Mouse (Mus musculus): ENCODE data around the gene Kif6. TPM values are rescaled to one million over a fixed set of nuclear protein-coding genes. Genes with fewer than 3 reads are reported as not detected.

Gene Kif6
- polyA plus RNA-seq, 1 experiment from 2014 or later = 1.9 TPM

GRCm38 (mm10) chr17:49902613-49903012 lies 287.7 kb downstream of the Kif6 start:
- Histone ChIP-seq H3K27me3 (ENCODE audit: control insufficient read depth, insufficient read depth, low read length) (peaks cover 17% of the 10 kb centered on the region; the same call in 1 of the 2 replicates), H3K4me3 (ENCODE audit: control insufficient read depth in 1 of 2, insufficient read depth in 1 of 2, low read depth in 1 of 2, low read length in 2 of 2) (no peak overlapping the region), H3K9me3 (ENCODE audit: control insufficient read depth, low read length) (no peaks in the 10 kb centered on the region), H3K4me2 (ENCODE audit: low read length) (no peak overlapping the region), H3K36me3 (ENCODE audit: control insufficient read depth, insufficient read depth, low read length) (no peaks in the 10 kb centered on the region), H3K4me1 (ENCODE audit: control insufficient read depth in 2 of 2, insufficient read depth in 2 of 2, low read length in 2 of 2) (peaks cover 4 to 6% of the 10 kb centered on the region in 2 experiments; a peak in 1 of 4 replicates), H3K27ac (replicated peaks in 1 of 2; ENCODE audit: control insufficient read depth in 1 of 2, insufficient read depth in 1 of 2, low read depth in 2 of 2, low read length in 2 of 2) (no peak overlapping the region), H3K9ac (ENCODE audit: low read length) (no peak overlapping the region)
- no peak for ATAC-seq (ENCODE audit: insufficient number of reproducible peaks, insufficient read depth, low FRiP score, low read depth)
- 86% methylated on average over 7 of the region's 7 CpGs for WGBS

- no peaks in the 10 kb centered on the region for H3K4me1 ChIP-seq (ENCODE audit: control insufficient read depth in 2 of 2, insufficient read depth in 2 of 2, low read length in 2 of 2)
- no peak overlapping the region for H3K4me3 ChIP-seq (ENCODE audit: control insufficient read depth in 1 of 2, insufficient read depth in 1 of 2, low read depth in 1 of 2, low read length in 2 of 2)
- 0 out of 2 replicates have a peak, but pooled peaks cover 4% of the 10 kb centered on the region for H3K27me3 ChIP-seq (ENCODE audit: control insufficient read depth, insufficient read depth, low read length)
- WGBS = 69% methylated on average over 4 of the region's 4 CpGs
- H3K27ac ChIP-seq (replicated peaks in 1 of 2; ENCODE audit: control insufficient read depth in 1 of 2, insufficient read depth in 1 of 2, low read depth in 2 of 2, low read length in 2 of 2) = no peak overlapping the region
- H3K9ac ChIP-seq (ENCODE audit: low read length) = no peak overlapping the region
- no peaks in the 10 kb centered on the region for H3K9me3 ChIP-seq (ENCODE audit: control insufficient read depth, low read length)
- no peak overlapping the region for H3K4me2 ChIP-seq (ENCODE audit: low read length)
- ATAC-seq (ENCODE audit: insufficient number of reproducible peaks, insufficient read depth, low FRiP score, low read depth) = no peak
- no peaks in the 10 kb centered on the region for H3K36me3 ChIP-seq (ENCODE audit: control insufficient read depth, insufficient read depth, low read length)
Observed at GRCm38 (mm10) chr17:49923429-49923828, 308.5 kb downstream of the Kif6 start.

GRCm38 (mm10) chr17:49927611-49928010 lies 312.7 kb downstream of the Kif6 start:
- Histone ChIP-seq H3K36me3 (ENCODE audit: control insufficient read depth, insufficient read depth, low read length) (no peaks in the 10 kb centered on the region), H3K4me1 (ENCODE audit: control insufficient read depth in 2 of 2, insufficient read depth in 2 of 2, low read length in 2 of 2) (no peaks in the 10 kb centered on the region), H3K4me3 (ENCODE audit: control insufficient read depth in 1 of 2, insufficient read depth in 1 of 2, low read depth in 1 of 2, low read length in 2 of 2) (no peak overlapping the region), H3K9me3 (ENCODE audit: control insufficient read depth, low read length) (no peaks in the 10 kb centered on the region), H3K9ac (ENCODE audit: low read length) (no peak overlapping the region), H3K27me3 (ENCODE audit: control insufficient read depth, insufficient read depth, low read length) (peaks cover 8% of the 10 kb centered on the region), H3K4me2 (ENCODE audit: low read length) (no peak overlapping the region), H3K27ac (replicated peaks in 1 of 2; ENCODE audit: control insufficient read depth in 1 of 2, insufficient read depth in 1 of 2, low read depth in 2 of 2, low read length in 2 of 2) (no peak overlapping the region)
- ATAC-seq (ENCODE audit: insufficient number of reproducible peaks, insufficient read depth, low FRiP score, low read depth) = no peak
- 83% methylated on average over 2 of the region's 2 CpGs for WGBS

- WGBS = 49% methylated on average over 3 of the region's 3 CpGs
- Histone ChIP-seq H3K9me3 (ENCODE audit: control insufficient read depth, low read length) (no peaks in the 10 kb centered on the region), H3K9ac (ENCODE audit: low read length) (no peak overlapping the region), H3K27me3 (ENCODE audit: control insufficient read depth, insufficient read depth, low read length) (peaks cover 31% of the 10 kb centered on the region), H3K27ac (replicated peaks in 1 of 2; ENCODE audit: control insufficient read depth in 1 of 2, insufficient read depth in 1 of 2, low read depth in 2 of 2, low read length in 2 of 2) (no peak overlapping the region), H3K4me2 (ENCODE audit: low read length) (no peak overlapping the region), H3K4me1 (ENCODE audit: control insufficient read depth in 2 of 2, insufficient read depth in 2 of 2, low read length in 2 of 2) (no peaks in the 10 kb centered on the region), H3K36me3 (ENCODE audit: control insufficient read depth, insufficient read depth, low read length) (no peaks in the 10 kb centered on the region), H3K4me3 (ENCODE audit: control insufficient read depth in 1 of 2, insufficient read depth in 1 of 2, low read depth in 1 of 2, low read length in 2 of 2) (no peak overlapping the region)
- no peak for ATAC-seq (ENCODE audit: insufficient number of reproducible peaks, insufficient read depth, low FRiP score, low read depth)
Observed at GRCm38 (mm10) chr17:49933806-49934205, 318.9 kb downstream of the Kif6 start.

GRCm38 (mm10) chr17:49934586-49934985 lies 319.6 kb downstream of the Kif6 start:
- ATAC-seq (ENCODE audit: insufficient number of reproducible peaks, insufficient read depth, low FRiP score, low read depth) = no peak

GRCm38 (mm10) chr17:49935602-49936205 lies 320.8 kb downstream of the Kif6 start:
- Histone ChIP-seq H3K9ac (ENCODE audit: low read length) (no peak overlapping the region), H3K4me1 (ENCODE audit: control insufficient read depth in 2 of 2, insufficient read depth in 2 of 2, low read length in 2 of 2) (no peaks in the 10 kb centered on the region), H3K4me3 (ENCODE audit: control insufficient read depth in 1 of 2, insufficient read depth in 1 of 2, low read depth in 1 of 2, low read length in 2 of 2) (no peak overlapping the region), H3K4me2 (ENCODE audit: low read length) (no peak overlapping the region), H3K9me3 (ENCODE audit: control insufficient read depth, low read length) (no peaks in the 10 kb centered on the region), H3K27me3 (ENCODE audit: control insufficient read depth, insufficient read depth, low read length) (peaks cover 31% of the 10 kb centered on the region), H3K27ac (replicated peaks in 1 of 2; ENCODE audit: control insufficient read depth in 1 of 2, insufficient read depth in 1 of 2, low read depth in 2 of 2, low read length in 2 of 2) (no peak overlapping the region), H3K36me3 (ENCODE audit: control insufficient read depth, insufficient read depth, low read length) (no peaks in the 10 kb centered on the region)
- 3% methylated on average over 4 of the region's 4 CpGs for WGBS
- no peak for ATAC-seq (ENCODE audit: insufficient number of reproducible peaks, insufficient read depth, low FRiP score, low read depth)

More at GRCm38 (mm10) chr17:49934586-49934985, 319.6 kb downstream of the Kif6 start:
- H3K27ac ChIP-seq (replicated peaks in 1 of 2; ENCODE audit: control insufficient read depth in 1 of 2, insufficient read depth in 1 of 2, low read depth in 2 of 2, low read length in 2 of 2) = no peak overlapping the region
- no peak overlapping the region for H3K4me3 ChIP-seq (ENCODE audit: control insufficient read depth in 1 of 2, insufficient read depth in 1 of 2, low read depth in 1 of 2, low read length in 2 of 2)
- peaks cover 31% of the 10 kb centered on the region for H3K27me3 ChIP-seq (ENCODE audit: control insufficient read depth, insufficient read depth, low read length)
- 12% methylated on average over 4 of the region's 4 CpGs for WGBS
- no peaks in the 10 kb centered on the region for H3K36me3 ChIP-seq (ENCODE audit: control insufficient read depth, insufficient read depth, low read length)
- H3K4me1 ChIP-seq (ENCODE audit: control insufficient read depth in 2 of 2, insufficient read depth in 2 of 2, low read length in 2 of 2) = no peaks in the 10 kb centered on the region
- no peak overlapping the region for H3K4me2 ChIP-seq (ENCODE audit: low read length)
- no peaks in the 10 kb centered on the region for H3K9me3 ChIP-seq (ENCODE audit: control insufficient read depth, low read length)
- H3K9ac ChIP-seq (ENCODE audit: low read length) = no peak overlapping the region

GRCm38 (mm10) chr17:49936214-49936613 lies 321.3 kb downstream of the Kif6 start:
- Histone ChIP-seq H3K4me2 (ENCODE audit: low read length) (no peak overlapping the region), H3K4me1 (ENCODE audit: control insufficient read depth in 2 of 2, insufficient read depth in 2 of 2, low read length in 2 of 2) (no peaks in the 10 kb centered on the region), H3K9ac (ENCODE audit: low read length) (no peak overlapping the region), H3K9me3 (ENCODE audit: control insufficient read depth, low read length) (no peaks in the 10 kb centered on the region), H3K36me3 (ENCODE audit: control insufficient read depth, insufficient read depth, low read length) (no peaks in the 10 kb centered on the region), H3K27ac (replicated peaks in 1 of 2; ENCODE audit: control insufficient read depth in 1 of 2, insufficient read depth in 1 of 2, low read depth in 2 of 2, low read length in 2 of 2) (no peak overlapping the region), H3K4me3 (ENCODE audit: control insufficient read depth in 1 of 2, insufficient read depth in 1 of 2, low read depth in 1 of 2, low read length in 2 of 2) (no peak overlapping the region), H3K27me3 (ENCODE audit: control insufficient read depth, insufficient read depth, low read length) (peaks cover 31% of the 10 kb centered on the region)
- WGBS = 37% methylated on average over 2 of the region's 2 CpGs
- ATAC-seq (ENCODE audit: insufficient number of reproducible peaks, insufficient read depth, low FRiP score, low read depth) = no peak

GRCm38 (mm10) chr17:49939146-49939545 lies 324.2 kb downstream of the Kif6 start:
- ATAC-seq (ENCODE audit: insufficient number of reproducible peaks, insufficient read depth, low FRiP score, low read depth) = no peak
- no peak overlapping the region for H3K9ac ChIP-seq (ENCODE audit: low read length)

More at GRCm38 (mm10) chr17:49939146-49939545, 324.2 kb downstream of the Kif6 start:
- H3K27ac ChIP-seq (replicated peaks in 1 of 2; ENCODE audit: control insufficient read depth in 1 of 2, insufficient read depth in 1 of 2, low read depth in 2 of 2, low read length in 2 of 2) = no peak overlapping the region
- H3K4me1 ChIP-seq (ENCODE audit: control insufficient read depth in 2 of 2, insufficient read depth in 2 of 2, low read length in 2 of 2) = no peaks in the 10 kb centered on the region
- no peaks in the 10 kb centered on the region for H3K9me3 ChIP-seq (ENCODE audit: control insufficient read depth, low read length)
- peaks cover 14% of the 10 kb centered on the region for H3K27me3 ChIP-seq (ENCODE audit: control insufficient read depth, insufficient read depth, low read length)
- 76% methylated on average over 7 of the region's 7 CpGs for WGBS
- H3K4me3 ChIP-seq (ENCODE audit: control insufficient read depth in 1 of 2, insufficient read depth in 1 of 2, low read depth in 1 of 2, low read length in 2 of 2) = no peak overlapping the region
- H3K36me3 ChIP-seq (ENCODE audit: control insufficient read depth, insufficient read depth, low read length) = no peaks in the 10 kb centered on the region
- H3K4me2 ChIP-seq (ENCODE audit: low read length) = no peak overlapping the region

All from heart, embryonic 14.5 days (tissue).